Mouse (Mus musculus) heart, embryonic 10.5 days (tissue): ENCODE measurements around the gene Adss. TPM values are rescaled to one million over a fixed set of nuclear protein-coding genes. Genes with fewer than 3 reads are reported as not detected.

Experiments
- DNase-seq: peaks from one replicate; pipeline ENCODE4 v3.0.0-alpha.2; 2017; ENCODE audit warnings: low spot score
- H3K27ac ChIP-seq: fragments of 300-500 bp; sonication (generic); 2 replicates; pipeline ENCODE4 v1.5.1; 2016; ENCODE audit warnings: mild to moderate bottlenecking
- H3K27me3 ChIP-seq: fragments of 300-500 bp; sonication (generic); 2 replicates; pipeline ENCODE4 v1.6.1; 2016; ENCODE audit warnings: mild to moderate bottlenecking; ENCODE audit not compliant: poor library complexity, insufficient read depth, severe bottlenecking
- H3K36me3 ChIP-seq: fragments of 300-500 bp; sonication (generic); 2 replicates; pipeline ENCODE4 v1.6.1; 2016; ENCODE audit warnings: mild to moderate bottlenecking, moderate library complexity
- H3K4me1 ChIP-seq: fragments of 300-500 bp; sonication (generic); 2 replicates; pipeline ENCODE4 v1.6.1; 2016; ENCODE audit warnings: mild to moderate bottlenecking
- H3K4me3 ChIP-seq: fragments of 300-500 bp; sonication (generic); 2 replicates; pipeline ENCODE4 v1.5.1; 2016; ENCODE audit warnings: mild to moderate bottlenecking, moderate library complexity
- H3K9me3 ChIP-seq: fragments of 300-500 bp; sonication (generic); 2 replicates; pipeline ENCODE4 v1.6.1; 2016; ENCODE audit warnings: mild to moderate bottlenecking, moderate library complexity
- WGBS: fragments of 180-500 bp; shearing (Covaris S2); methylation state at CpG from one replicate; pipeline ENCODE4 v1.1.7; 2016; 5-methylcytosine and 5-hydroxymethylcytosine counted together
- polyA plus RNA-seq: library from polyadenylated mRNA; unstranded; fragments of >200 nt; fragmentation: Nextera tagmentation; extraction: Ambion mirVana; gene quantifications from 2 replicates; pipeline ENCODE4 v1.2.1, GENCODE M21; 2016

The Adss gene
- polyA plus RNA-seq, 1 experiment from 2014 or later, result 44.0 TPM

DNA sequence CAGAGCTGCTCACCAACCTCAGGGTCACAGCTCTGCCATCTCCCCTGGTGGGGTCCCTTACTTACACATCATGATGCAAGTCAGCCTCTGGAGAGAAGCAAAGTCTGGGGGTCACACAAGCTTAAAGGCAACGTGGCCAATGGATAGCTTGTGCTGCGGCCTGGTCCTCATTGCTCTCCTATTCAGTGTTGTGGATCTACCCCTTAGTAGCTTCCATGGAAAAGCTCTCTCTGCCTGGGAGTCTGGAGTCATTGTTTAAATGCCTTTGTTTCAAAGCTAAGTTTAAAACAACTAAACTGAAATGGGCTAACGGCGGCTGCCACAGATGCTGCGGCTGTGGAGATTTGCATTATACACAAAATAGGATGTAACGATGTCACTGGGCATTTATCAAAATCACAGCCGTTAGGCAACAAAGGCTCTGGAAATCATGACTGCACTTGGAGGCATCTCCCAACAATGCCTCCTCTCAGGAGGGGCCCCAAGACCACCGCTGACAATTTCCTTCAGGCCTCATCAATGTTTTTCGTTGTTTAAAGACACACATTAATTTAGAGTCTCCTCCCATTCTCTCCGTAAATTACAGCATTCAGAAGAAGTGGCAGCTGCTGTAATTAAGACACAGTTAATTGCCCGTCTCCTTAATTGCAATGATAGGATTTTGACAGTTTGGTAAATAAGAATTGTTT is 77.8 kb downstream of the Adss start:
- no peaks in the 10 kb centered on the region for H3K36me3 ChIP-seq
- no peak for DNase-seq
- H3K4me1 ChIP-seq, result peaks cover 8% of the 10 kb centered on the region
- H3K9me3 ChIP-seq, result no peaks in the 10 kb centered on the region
- no peak overlapping the region for H3K27ac ChIP-seq
- H3K4me3 ChIP-seq, result no peak overlapping the region
- 73% methylated on average over 11 of the region's 11 CpGs for WGBS
- no peaks in the 10 kb centered on the region for H3K27me3 ChIP-seq

DNA sequence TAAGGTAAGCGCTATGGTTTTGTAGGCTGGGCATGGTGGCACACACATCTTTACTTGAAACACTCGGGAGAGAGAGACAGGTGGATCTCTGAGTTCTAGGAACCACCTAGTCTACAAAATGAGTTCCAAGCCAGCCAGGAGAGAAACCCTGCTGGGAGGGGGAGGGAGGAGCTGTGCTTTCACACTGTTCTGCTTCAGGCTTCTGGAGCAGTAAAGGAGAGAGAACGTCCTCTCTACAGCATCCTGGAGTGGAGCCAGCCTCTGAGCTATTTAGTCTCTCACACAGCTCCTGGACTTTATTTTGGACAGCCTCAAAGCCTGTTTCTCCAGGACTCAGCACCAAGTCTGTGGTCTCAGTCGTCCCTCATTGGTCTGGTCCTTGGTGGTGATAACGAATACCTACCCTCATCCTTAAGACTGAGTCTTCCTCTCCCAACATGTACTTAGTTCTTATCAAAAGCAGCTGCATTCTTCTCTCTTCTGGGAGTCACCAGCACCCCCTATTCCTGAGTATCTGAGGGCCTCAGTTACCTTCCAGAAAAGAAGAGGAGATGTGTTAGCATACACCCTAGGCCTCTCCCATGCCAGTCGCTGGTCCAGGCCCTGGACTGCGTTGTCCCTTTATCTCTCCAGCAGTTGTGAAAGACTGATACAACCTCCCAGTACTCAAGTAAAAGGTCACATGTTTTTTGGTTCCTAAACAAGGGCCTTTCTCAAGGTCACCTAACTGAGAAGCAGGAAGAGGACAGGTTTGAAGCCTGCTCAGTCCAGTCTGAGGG is 79.1 kb downstream of the Adss start:
- 56% methylated on average over 7 of the region's 7 CpGs for WGBS
- H3K36me3 ChIP-seq, result no peaks in the 10 kb centered on the region
- H3K9me3 ChIP-seq, result no peaks in the 10 kb centered on the region
- H3K4me3 ChIP-seq, result no peak overlapping the region
- DNase-seq, result no peak
- peaks cover 8% of the 10 kb centered on the region for H3K4me1 ChIP-seq
- no peaks in the 10 kb centered on the region for H3K27me3 ChIP-seq
- no peak overlapping the region for H3K27ac ChIP-seq

DNA sequence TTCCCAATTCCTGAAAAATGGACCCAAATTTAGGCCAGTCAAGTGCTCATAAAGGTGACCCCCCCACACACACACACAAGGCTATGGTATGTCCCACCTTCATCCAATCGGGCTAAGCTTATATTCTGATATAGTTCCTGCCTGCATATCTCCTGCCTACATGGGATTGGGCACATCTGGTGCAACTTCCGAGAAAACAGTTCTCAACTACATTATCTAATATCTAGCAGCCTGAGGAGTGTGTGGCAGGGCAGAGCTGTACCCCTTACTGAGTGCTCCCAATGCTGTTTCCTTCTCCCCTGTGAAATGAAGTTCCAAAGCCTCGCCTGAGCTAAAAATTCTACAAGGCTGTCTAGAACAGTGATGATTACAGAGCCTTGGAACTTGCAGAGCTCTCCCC is 79.9 kb downstream of the Adss start:
- no peaks in the 10 kb centered on the region for H3K27me3 ChIP-seq
- no peaks in the 10 kb centered on the region for H3K36me3 ChIP-seq
- no peak overlapping the region for H3K27ac ChIP-seq
- no peak overlapping the region for H3K4me3 ChIP-seq
- peaks cover 8% of the 10 kb centered on the region for H3K4me1 ChIP-seq
- 69% methylated on average over 3 of the region's 3 CpGs for WGBS
- H3K9me3 ChIP-seq, result no peaks in the 10 kb centered on the region
- DNase-seq, result no peak

DNA sequence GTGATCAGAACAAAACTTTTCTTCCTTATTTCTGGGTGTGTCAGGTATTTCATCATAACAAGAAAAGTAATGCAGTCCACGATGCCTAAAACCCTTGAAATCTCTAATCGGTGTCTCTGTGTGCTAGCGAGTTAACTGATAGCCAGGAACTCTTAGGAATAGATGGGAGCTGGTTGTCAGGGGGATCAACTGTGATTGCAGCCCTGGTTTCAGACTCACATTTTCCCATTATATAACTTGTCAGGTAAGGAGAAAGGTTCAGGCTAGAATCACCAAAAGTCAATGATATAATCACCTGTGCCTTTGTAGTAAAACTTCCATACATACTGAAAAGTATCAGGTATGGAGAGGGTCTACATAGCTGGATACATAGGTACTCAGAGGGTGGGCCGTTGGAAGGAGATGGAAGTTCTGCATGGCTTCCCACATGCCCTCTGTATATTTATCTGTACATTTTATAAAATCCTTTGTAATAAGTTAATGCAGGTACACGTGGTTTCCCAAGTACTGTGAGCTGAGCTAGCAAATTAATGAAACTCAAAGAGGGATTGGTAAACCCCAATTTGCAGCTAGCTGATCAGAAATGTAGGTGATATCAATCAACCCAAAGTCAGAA is 81.8 kb downstream of the Adss start:
- H3K4me3 ChIP-seq, result no peak overlapping the region
- peaks cover 8% of the 10 kb centered on the region for H3K4me1 ChIP-seq
- no peaks in the 10 kb centered on the region for H3K36me3 ChIP-seq
- DNase-seq, result no peak
- no peak overlapping the region for H3K27ac ChIP-seq
- H3K9me3 ChIP-seq, result 0 out of 2 replicates have a peak, but pooled peaks cover 4% of the 10 kb centered on the region
- no peaks in the 10 kb centered on the region for H3K27me3 ChIP-seq
- 84% methylated on average over 5 of the region's 5 CpGs for WGBS

DNA sequence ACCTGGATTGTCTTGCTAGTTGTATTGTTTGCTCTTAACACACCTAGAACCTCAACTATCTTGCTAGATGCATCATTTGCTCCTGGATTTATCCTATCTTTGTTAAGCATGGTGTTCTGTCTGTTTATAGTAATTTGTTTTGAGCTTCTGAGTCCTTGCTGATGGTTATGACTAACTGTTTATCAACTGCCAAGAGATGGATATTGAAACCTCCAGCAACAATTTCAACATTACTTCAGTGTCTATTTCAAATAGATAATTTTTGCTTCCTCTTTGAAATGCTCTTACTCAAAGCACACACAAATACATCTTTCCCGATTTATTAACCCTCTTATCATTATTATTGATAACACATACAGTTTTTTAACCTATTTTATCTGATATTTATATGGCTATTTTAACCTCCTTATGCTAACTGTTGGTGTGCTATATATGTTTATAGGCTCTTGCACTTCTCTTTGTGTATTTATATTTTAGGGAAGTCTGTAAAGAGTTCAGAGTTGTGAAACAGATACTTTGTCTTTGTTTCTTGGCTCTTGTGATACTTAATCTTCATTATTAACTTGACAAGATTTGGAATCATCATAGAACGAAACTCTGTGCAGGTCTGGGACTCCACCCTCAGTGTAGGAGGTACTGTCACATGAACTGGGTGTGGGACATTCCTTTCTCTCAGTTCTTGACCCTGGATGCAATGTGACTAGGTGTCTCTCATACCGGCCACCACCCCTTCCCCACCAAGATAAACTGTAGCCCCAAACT is 82.5 kb downstream of the Adss start:
- H3K36me3 ChIP-seq, result no peaks in the 10 kb centered on the region
- H3K27ac ChIP-seq, result no peak overlapping the region
- 82% methylated on average over 3 of the region's 3 CpGs for WGBS
- peaks cover 8% of the 10 kb centered on the region for H3K4me1 ChIP-seq
- H3K9me3 ChIP-seq, result 0 out of 2 replicates have a peak, but pooled peaks cover 4% of the 10 kb centered on the region
- no peak overlapping the region for H3K4me3 ChIP-seq
- DNase-seq, result no peak
- no peaks in the 10 kb centered on the region for H3K27me3 ChIP-seq

Other genes starting within 250 kb of the Adss start
- not detected in 2 replicates for gene 1700016C15Rik, start 66.7 kb downstream of the Adss start, polyA plus RNA-seq
- gene Catspere2, start 186.9 kb upstream of the Adss start, polyA plus RNA-seq, result 0.07 and 0.15 TPM in 2 replicates